In the genomic region with DNA sequence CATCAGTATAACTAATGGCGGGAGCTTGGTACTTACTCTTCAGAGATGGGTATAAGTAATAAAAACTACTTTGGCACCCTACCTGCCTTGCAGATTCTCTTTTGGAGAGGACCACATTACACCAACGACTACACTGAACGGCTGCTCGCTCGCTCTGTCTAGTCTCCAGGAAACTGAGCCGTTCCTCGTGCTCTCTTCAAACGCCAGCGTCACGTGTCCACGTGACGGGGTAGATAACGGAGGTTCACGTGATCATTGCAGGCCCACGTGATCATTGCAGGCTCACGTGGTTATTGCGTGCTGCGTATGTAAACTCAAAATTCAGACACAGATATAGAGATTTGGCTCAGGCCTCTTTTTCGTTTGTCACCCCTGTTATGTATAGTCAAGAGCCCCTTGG, we compare ENCODE assay signal across 8 mouse cellular contexts. TPM values are rescaled to one million over a fixed set of nuclear protein-coding genes. Genes with fewer than 3 reads are reported as not detected.
DNase-seq lines count a peak whose midpoint lies in the region; ATAC-seq and TF ChIP-seq lines count a peak whose summit lies in the region.

A gene (minus strand): TSS at position 209 of the 400 bp plus-strand sequence.

- 92% methylated on average over 19 of the region's 19 CpGs for WGBS in heart, adult 2 months
- 83% methylated on average over 19 of the region's 19 CpGs for WGBS in liver, embryonic 12.5 days (ENCODE audit: insufficient replicate concordance)

- peak within 1 kb of the TSS; percentile 2; the same call in 1 of the 2 replicates for H3K9ac ChIP-seq in heart, adult 2 months (ENCODE audit: low read depth, low read length)
- no peak within 1 kb of the TSS for H3K9ac ChIP-seq in liver, embryonic 12.5 days

- H3K4me1 ChIP-seq in heart, adult 2 months (ENCODE audit: control insufficient read depth, insufficient read depth, low read length), result no peaks in the 10 kb centered on the region
- H3K4me1 ChIP-seq in testis, adult 2 months (ENCODE audit: control insufficient read depth, insufficient read depth, low read length), result no peaks in the 10 kb centered on the region
- no peaks in the 10 kb centered on the region for H3K4me1 ChIP-seq in liver, embryonic 12.5 days

- no peak for ATAC-seq in liver, embryonic 12.5 days
- no peak for ATAC-seq in activated CD4-positive, CD25-positive, alpha-beta regulatory T cell, adult 4 months

- no peaks in the 10 kb centered on the region for H3K27me3 ChIP-seq in heart, adult 2 months (ENCODE audit: control insufficient read depth, insufficient read depth, low read length)
- no peaks in the 10 kb centered on the region for H3K27me3 ChIP-seq in testis, adult 2 months (ENCODE audit: control insufficient read depth, insufficient read depth, low read length)
- peaks cover 3% of the 10 kb centered on the region; the same call in 1 of the 2 replicates for H3K27me3 ChIP-seq in liver, embryonic 12.5 days (replicated peaks)

- no peaks in the 10 kb centered on the region for H3K9me3 ChIP-seq in liver, embryonic 12.5 days (replicated peaks)

- intact Hi-C loops in heart, adult 2 months (cut with DNase I), result no loop called here

- H3K27ac ChIP-seq in heart, adult 2 months, result no peak within 1 kb of the TSS
- peak within 1 kb of the TSS; percentile 97 for H3K27ac ChIP-seq in testis, adult 2 months (ENCODE audit: control insufficient read depth, insufficient read depth, low read depth, low read length)
- H3K27ac ChIP-seq in liver, embryonic 12.5 days, result no peak within 1 kb of the TSS

- TF ChIP-seq CTCF in heart, adult 2 months (IDR thresholded peaks at IDR 0.05), result no peak
- TF ChIP-seq CTCF in testis, adult 2 months (IDR thresholded peaks at IDR 0.05; ENCODE audit: control insufficient read depth, insufficient read depth, insufficient replicate concordance, low read depth, low read length), result no peak

- TF ChIP-seq EP300 in heart, adult 2 months (IDR thresholded peaks at IDR 0.05; ENCODE audit: insufficient read depth, low read depth, low read length), result no peak

- peak within 1 kb of the TSS; percentile 65 for H3K4me2 ChIP-seq in liver, embryonic 12.5 days

- no peak for TF ChIP-seq POLR2A in heart, adult 2 months (IDR thresholded peaks at IDR 0.05; ENCODE audit: insufficient read depth, low read depth, low read length)
- peak; percentile 74; the same call in 1 of the 2 replicates for TF ChIP-seq POLR2A in testis, adult 2 months (IDR thresholded peaks at IDR 0.05; ENCODE audit: control insufficient read depth, low read depth, low read length)

- no peaks in the 10 kb centered on the region for H3K79me2 ChIP-seq in heart, adult 2 months (replicated peaks; ENCODE audit: control insufficient read depth, insufficient read depth, low read length)

- H3K4me3 ChIP-seq in heart, adult 2 months, result no peak within 1 kb of the TSS
- peak within 1 kb of the TSS; percentile 93 for H3K4me3 ChIP-seq in testis, adult 2 months (ENCODE audit: control insufficient read depth, low read depth, low read length)
- H3K4me3 ChIP-seq in liver, embryonic 12.5 days, result peak within 1 kb of the TSS; percentile 42

- no peak for DNase-seq in heart, adult 2 months
- no peak for DNase-seq in heart, adult 8-10 months (ENCODE audit: low spot score)
- DNase-seq in testis, postnatal 10 days (ENCODE audit: low spot score), result no peak
- no peak for DNase-seq in embryo, embryonic 9.5 days (ENCODE audit: extremely low spot score)
- DNase-seq in urinary bladder, adult 18-20 months (ENCODE audit: low spot score in 2 of 2), result no peak

- no peaks in the 10 kb centered on the region for H3K36me3 ChIP-seq in heart, adult 2 months (ENCODE audit: control insufficient read depth, insufficient read depth, low read length)
- H3K36me3 ChIP-seq in testis, adult 2 months (ENCODE audit: control insufficient read depth, insufficient read depth, low read length), result no peaks in the 10 kb centered on the region
- H3K36me3 ChIP-seq in liver, embryonic 12.5 days, result no peaks in the 10 kb centered on the region

RNA-seq across cellular contexts. Expression of the gene that starts here (rescaled TPM):
- total RNA-seq in heart, adult 2 months (2021), result not detected
- 0.06 TPM in 1 of 2 replicates, not detected in the other for polyA plus RNA-seq in heart, adult 2 months (2012; rRNA removed)
- not detected for total RNA-seq in heart, adult 8-10 months (2022)
- 5.2 and 7.9 TPM in 2 replicates for polyA plus RNA-seq in testis, adult 2 months (2012; rRNA removed)
- polyA plus RNA-seq in liver, embryonic 12.5 days (2016; fragmentation: Nextera tagmentation; extraction: Ambion mirVana), result 0.32 and 0.50 TPM in 2 replicates
- under 1 TPM in 1 of 2 experiments, not detected in 1; 0.25 TPM for polyA plus RNA-seq in activated CD4-positive, CD25-positive, alpha-beta regulatory T cell, adult 4 months (2017; shearing (Covaris generic))
